Mouse (Mus musculus) megakaryocyte-erythroid progenitor cell, adult 5 weeks (primary cell): Measurements from ENCODE around the gene Mrpl53. TPM values are rescaled to one million over a fixed set of nuclear protein-coding genes. Genes with fewer than 3 reads are reported as not detected.

ENCODE experiments used
- polyA plus RNA-seq: library from polyadenylated mRNA; stranded (reverse); fragments of >175 nt; gene quantifications from 2 replicates; pipeline ENCODE4 v1.2.3, GENCODE M21; 2012

Mrpl53 gene
- polyA plus RNA-seq: 37.3 and 44.4 TPM in 2 replicates

GRCm38 (mm10) chr6:83108762-83109668, at the start of gene Mrpl53:
TSS of gene Mrpl53 (plus strand) at chr6:83109040.

DNA sequence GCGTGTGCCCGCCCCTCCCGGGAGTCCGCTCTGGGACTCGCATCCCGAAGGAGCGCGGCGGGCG, 38.8 kb upstream of the Mrpl53 start, which contains the start of gene Tlx2:
Gene Tlx2 (minus strand): TSS at position 47 of the 64 bp plus-strand sequence.

GRCm38 (mm10) chr6:83077630-83078323, 31.1 kb upstream of the Mrpl53 start, which contains the start of gene Pcgf1:
TSS of gene Pcgf1 (plus strand) at chr6:83077869.

GRCm38 (mm10) chr6:83086121-83087035, 22.5 kb upstream of the Mrpl53 start, which contains the start of gene Lbx2:
TSS of gene Lbx2 (plus strand) at chr6:83086367.

DNA sequence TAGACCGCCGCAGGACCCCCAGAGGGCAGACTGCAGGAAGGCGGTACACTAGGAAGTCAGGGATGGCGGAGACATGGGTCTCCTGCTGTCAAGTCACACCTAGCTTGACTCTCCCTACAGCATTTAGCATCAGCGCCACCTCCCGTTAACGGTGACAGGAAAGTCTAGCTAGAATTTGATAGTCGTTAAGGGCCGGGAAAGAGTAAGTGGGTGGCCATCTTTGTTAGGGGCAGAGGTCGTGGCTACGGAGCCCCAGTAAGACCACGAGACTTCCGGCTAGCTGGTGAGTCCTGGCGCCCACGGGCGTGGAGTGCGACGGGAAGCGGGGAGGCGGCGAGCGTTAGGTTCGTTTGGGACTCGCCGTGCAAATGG, 7.5 kb upstream of the Mrpl53 start, which contains the start of the genes Ccdc142 and Gm42688:
Gene Ccdc142 (plus strand): TSS at position 286 of the 372 bp plus-strand sequence.
Gene Gm42688 (plus strand): TSS at position 302 of the 372 bp plus-strand sequence.

GRCm38 (mm10) chr6:83115011-83115671, 6.3 kb downstream of the Mrpl53 start, which contains the start of gene Mogs:
TSS of gene Mogs (plus strand) at chr6:83115496.

DNA sequence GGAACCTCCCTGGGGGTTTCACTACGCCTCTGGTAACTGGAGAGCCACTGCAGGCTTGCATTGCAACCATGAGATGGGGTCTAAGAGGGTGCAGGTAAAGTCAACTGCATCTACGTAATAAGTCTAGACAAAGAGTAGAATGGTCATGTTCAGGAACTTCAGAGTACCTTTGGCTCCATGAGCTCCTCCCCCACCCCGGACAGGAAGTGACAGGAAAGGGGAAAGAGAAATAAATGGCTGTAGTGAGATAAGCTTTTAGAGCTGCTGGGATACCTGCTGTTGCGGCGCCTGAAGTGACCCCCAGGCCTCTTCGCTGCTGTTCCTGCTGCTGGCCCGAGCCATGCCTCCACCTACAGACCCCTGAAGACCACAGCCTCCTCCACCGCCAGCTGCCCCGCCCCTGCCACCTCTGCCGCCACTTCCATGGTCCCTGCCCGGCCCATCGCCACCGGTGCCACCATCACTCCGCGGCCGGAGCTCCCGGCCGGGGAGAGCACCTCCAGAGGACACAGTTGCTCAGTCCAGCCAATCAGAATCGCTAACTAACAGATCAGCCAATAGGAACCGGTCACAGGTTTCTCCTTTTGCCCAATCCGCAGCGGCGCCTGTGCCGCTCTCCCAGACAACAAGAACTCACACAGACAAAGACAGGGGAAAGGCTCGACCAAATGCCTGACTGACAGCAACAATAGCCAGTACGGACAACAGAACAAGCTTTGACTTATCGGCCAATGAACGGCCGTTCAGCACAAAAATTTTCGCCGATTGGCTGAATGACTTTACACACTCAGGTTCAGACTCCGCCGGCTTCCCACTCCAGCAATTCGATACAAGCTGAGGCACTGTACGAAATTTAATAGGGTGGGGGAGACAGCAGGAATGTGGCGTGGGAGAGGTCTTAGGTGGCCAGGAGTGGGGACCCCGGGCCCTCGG, 12.4 kb downstream of the Mrpl53 start, which contains the start of gene Wbp1:
Gene Wbp1 (minus strand): TSS at position 630 of the 933 bp plus-strand sequence.

GRCm38 (mm10) chr6:83125331-83125730, 16.5 kb downstream of the Mrpl53 start, which contains the start of gene Ino80b:
TSS of gene Ino80b (minus strand) at chr6:83125431.

GRCm38 (mm10) chr6:83134951-83135513, 26.2 kb downstream of the Mrpl53 start, which contains the start of gene Rtkn:
TSS of gene Rtkn (plus strand) at chr6:83135463.

GRCm38 (mm10) chr6:83156259-83156684, 47.4 kb downstream of the Mrpl53 start, which contains the start of the genes Wdr54 and 1700003E16Rik:
TSS of gene Wdr54 (minus strand) at chr6:83156397.
TSS of gene 1700003E16Rik (plus strand) at chr6:83156404.

Other genes with a start within 250 kb of the Mrpl53 start
- gene Sema4f, start 169.3 kb upstream of the Mrpl53 start, polyA plus RNA-seq: 0.47 and 0.49 TPM in 2 replicates
- 4.4 and 6.4 TPM in 2 replicates for gene M1ap, start 162.1 kb upstream of the Mrpl53 start, polyA plus RNA-seq
- 83.5 and 86.6 TPM in 2 replicates for gene Dok1, start 75.6 kb upstream of the Mrpl53 start, polyA plus RNA-seq
- 0.40 and 0.58 TPM in 2 replicates for gene Loxl3, start 74.9 kb upstream of the Mrpl53 start, polyA plus RNA-seq
- gene Aup1, start 54.5 kb upstream of the Mrpl53 start, polyA plus RNA-seq: 985 and 1,115 TPM in 2 replicates
- 96.6 and 98.0 TPM in 2 replicates for gene Htra2, start 53.8 kb upstream of the Mrpl53 start, polyA plus RNA-seq
- gene Dqx1, start 51.2 kb upstream of the Mrpl53 start, polyA plus RNA-seq: 0.50 and 0.96 TPM in 2 replicates
- gene Tlx2, start 38.7 kb upstream of the Mrpl53 start, polyA plus RNA-seq: not detected in 2 replicates
- gene Pcgf1, start 31.2 kb upstream of the Mrpl53 start, polyA plus RNA-seq: 8.0 and 8.6 TPM in 2 replicates
- gene Lbx2, start 22.7 kb upstream of the Mrpl53 start, polyA plus RNA-seq: 0.29 and 0.54 TPM in 2 replicates
- 7.9 and 8.7 TPM in 2 replicates for gene Ccdc142, start 7.4 kb upstream of the Mrpl53 start, polyA plus RNA-seq
- gene Gm42688, start 7.4 kb upstream of the Mrpl53 start, polyA plus RNA-seq: 4.3 and 4.9 TPM in 2 replicates
- 188 and 205 TPM in 2 replicates for gene Mogs, start 6.5 kb downstream of the Mrpl53 start, polyA plus RNA-seq
- 60.5 and 62.6 TPM in 2 replicates for gene Wbp1, start 12.5 kb downstream of the Mrpl53 start, polyA plus RNA-seq
- 241 and 250 TPM in 2 replicates for gene Ino80b, start 16.4 kb downstream of the Mrpl53 start, polyA plus RNA-seq
- gene Rtkn, start 26.4 kb downstream of the Mrpl53 start, polyA plus RNA-seq: 16.5 and 24.1 TPM in 2 replicates
- 0.34 TPM in 1 of 2 replicates, not detected in the other for gene Wdr54, start 47.4 kb downstream of the Mrpl53 start, polyA plus RNA-seq
- gene 1700003E16Rik, start 47.4 kb downstream of the Mrpl53 start, polyA plus RNA-seq: 0.07 and 0.10 TPM in 2 replicates
- gene Dctn1, start 56.9 kb downstream of the Mrpl53 start, polyA plus RNA-seq: 242 and 327 TPM in 2 replicates
- gene Slc4a5, start 110.8 kb downstream of the Mrpl53 start, polyA plus RNA-seq: 0.46 and 0.62 TPM in 2 replicates
- gene Mthfd2, start 216.9 kb downstream of the Mrpl53 start, polyA plus RNA-seq: 12.6 and 17.0 TPM in 2 replicates
- gene Mob1a, start 217.0 kb downstream of the Mrpl53 start, polyA plus RNA-seq: 80.4 and 99.8 TPM in 2 replicates
- gene Bola3, start 240.1 kb downstream of the Mrpl53 start, polyA plus RNA-seq: 24.8 and 34.2 TPM in 2 replicates